Mouse (Mus musculus): ENCODE results near the gene Car1. TPM values are rescaled to one million over a fixed set of nuclear protein-coding genes. Genes with fewer than 3 reads are reported as not detected.
A peak's percentile ranks its signal among the peaks of the same experiment; 100 is the strongest.
"Not testable (repeated sequence)": the region's sequence is repeated elsewhere in the genome, so short reads cannot be mapped to it uniquely, and the experiment has no call there.

Gene Car1
- polyA plus RNA-seq, 1 experiment = 0.12 TPM

GRCm38 (mm10) chr3:14828896-14829295 is 20.7 kb upstream of the Car1 start:
- no peak overlapping the region for H3ac ChIP-seq (ENCODE audit: control insufficient read depth, insufficient read length)
- no peaks in the 10 kb centered on the region for H3K36me3 ChIP-seq (ENCODE audit: control insufficient read depth, insufficient read depth)
- TF ChIP-seq REST (IDR thresholded peaks at IDR 0.05; ENCODE audit: insufficient read depth, insufficient read length) (no peak), MAX (IDR thresholded peaks at IDR 0.05; ENCODE audit: low read depth) (no peak), MYOG (IDR thresholded peaks at IDR 0.05; ENCODE audit: control insufficient read depth in 1 of 3, insufficient read depth in 1 of 3, insufficient read length in 2 of 3, low read depth in 2 of 3) (no peak), MYOD1 (IDR thresholded peaks at IDR 0.05; ENCODE audit: control insufficient read depth in 1 of 3, insufficient read length in 2 of 3, low read depth in 2 of 3) (no peak), CEBPB (IDR thresholded peaks at IDR 0.05; ENCODE audit: insufficient read depth, poor library complexity, severe bottlenecking) (no peak), USF1 (IDR thresholded peaks at IDR 0.05; ENCODE audit: low read depth) (no peak), E2F4 (IDR thresholded peaks at IDR 0.05; ENCODE audit: insufficient read depth) (no peak), TCF12 (IDR thresholded peaks at IDR 0.05; ENCODE audit: insufficient read depth, poor library complexity, severe bottlenecking) (no peak), TCF3 (IDR thresholded peaks at IDR 0.05; ENCODE audit: insufficient read length, low read depth) (no peak)
- no peaks in the 10 kb centered on the region for H3K79me2 ChIP-seq (ENCODE audit: control insufficient read depth, insufficient read depth)
- H3K27me3 ChIP-seq (ENCODE audit: control insufficient read depth, insufficient read depth, insufficient read length) = no peaks in the 10 kb centered on the region
- H3K4me2 ChIP-seq (ENCODE audit: low read depth) = no peak overlapping the region
- H3K4me3 ChIP-seq = no peak overlapping the region

GRCm38 (mm10) chr3:14819844-14820504 is 11.8 kb upstream of the Car1 start:
- no peak overlapping the region for H3K4me3 ChIP-seq
- no peaks in the 10 kb centered on the region for H3K27me3 ChIP-seq (ENCODE audit: control insufficient read depth, insufficient read depth, insufficient read length)
- no peak overlapping the region for H3K4me2 ChIP-seq (ENCODE audit: low read depth)
- no peak for TF ChIP-seq USF1 (IDR thresholded peaks at IDR 0.05; ENCODE audit: low read depth)
- TF ChIP-seq SRF (IDR thresholded peaks at IDR 0.05; ENCODE audit: control insufficient read depth, insufficient read length, low read depth) = no peak
- TF ChIP-seq MYOG (IDR thresholded peaks at IDR 0.05; ENCODE audit: control insufficient read depth in 1 of 3, insufficient read depth in 1 of 3, insufficient read length in 2 of 3, low read depth in 2 of 3) = peak in 1 of 3 experiments; percentile 16
- TF ChIP-seq E2F4 (IDR thresholded peaks at IDR 0.05; ENCODE audit: insufficient read depth) = no peak
- TF ChIP-seq POLR2AphosphoS2 (IDR thresholded peaks at IDR 0.05; ENCODE audit: insufficient read length, low read depth) = no peak
- H3ac ChIP-seq (ENCODE audit: control insufficient read depth, insufficient read length) = no peak overlapping the region
- no peaks in the 10 kb centered on the region for H3K36me3 ChIP-seq (ENCODE audit: control insufficient read depth, insufficient read depth)
- no peaks in the 10 kb centered on the region for H3K79me2 ChIP-seq (ENCODE audit: control insufficient read depth, insufficient read depth)

GRCm38 (mm10) chr3:14815396-14815795 is 7.2 kb upstream of the Car1 start:
- H3K27me3 ChIP-seq (ENCODE audit: control insufficient read depth, insufficient read depth, insufficient read length) = not testable (repeated sequence)

GRCm38 (mm10) chr3:14806702-14807101 is 1.5 kb downstream of the Car1 start:
- Histone ChIP-seq H3K79me2 (ENCODE audit: control insufficient read depth, insufficient read depth) (no peaks in the 10 kb centered on the region), H3K36me3 (ENCODE audit: control insufficient read depth, insufficient read depth) (no peaks in the 10 kb centered on the region), H3ac (ENCODE audit: control insufficient read depth, insufficient read length) (no peak overlapping the region), H3K4me3 (no peak overlapping the region), H3K4me2 (ENCODE audit: low read depth) (no peak overlapping the region), H3K27me3 (ENCODE audit: control insufficient read depth, insufficient read depth, insufficient read length) (no peaks in the 10 kb centered on the region)
- no peak for TF ChIP-seq POLR2AphosphoS2 (IDR thresholded peaks at IDR 0.05; ENCODE audit: insufficient read length, low read depth)
- TF ChIP-seq TCF3 (IDR thresholded peaks at IDR 0.05; ENCODE audit: insufficient read length, low read depth) = no peak
- no peak for TF ChIP-seq REST (IDR thresholded peaks at IDR 0.05; ENCODE audit: insufficient read depth, insufficient read length)
- no peak for TF ChIP-seq MYOG (IDR thresholded peaks at IDR 0.05; ENCODE audit: control insufficient read depth in 1 of 3, insufficient read depth in 1 of 3, insufficient read length in 2 of 3, low read depth in 2 of 3)
- no peak for TF ChIP-seq SRF (IDR thresholded peaks at IDR 0.05; ENCODE audit: control insufficient read depth, insufficient read length, low read depth)
- no peak for TF ChIP-seq E2F4 (IDR thresholded peaks at IDR 0.05; ENCODE audit: insufficient read depth)
- no peak for TF ChIP-seq MYOD1 (IDR thresholded peaks at IDR 0.05; ENCODE audit: control insufficient read depth in 1 of 3, insufficient read length in 2 of 3, low read depth in 2 of 3)
- TF ChIP-seq TCF12 (IDR thresholded peaks at IDR 0.05; ENCODE audit: insufficient read depth, poor library complexity, severe bottlenecking) = no peak
- TF ChIP-seq MAX (IDR thresholded peaks at IDR 0.05; ENCODE audit: low read depth) = no peak

More at GRCm38 (mm10) chr3:14815396-14815795, 7.2 kb upstream of the Car1 start:
- H3ac ChIP-seq (ENCODE audit: control insufficient read depth, insufficient read length); H3K4me2 ChIP-seq (ENCODE audit: low read depth); H3K4me3 ChIP-seq; H3K79me2 ChIP-seq (ENCODE audit: control insufficient read depth, insufficient read depth); H3K36me3 ChIP-seq (ENCODE audit: control insufficient read depth, insufficient read depth): not testable (repeated sequence)

GRCm38 (mm10) chr3:14805962-14806361 is 2.2 kb downstream of the Car1 start:
- H3K36me3 ChIP-seq (ENCODE audit: control insufficient read depth, insufficient read depth) = no peaks in the 10 kb centered on the region
- no peak overlapping the region for H3ac ChIP-seq (ENCODE audit: control insufficient read depth, insufficient read length)
- no peak overlapping the region for H3K4me3 ChIP-seq

More at GRCm38 (mm10) chr3:14805962-14806361, 2.2 kb downstream of the Car1 start:
- TF ChIP-seq POLR2A (IDR thresholded peaks at IDR 0.05; ENCODE audit: insufficient read length, low read depth) (no peak), MYOD1 (IDR thresholded peaks at IDR 0.05; ENCODE audit: control insufficient read depth in 1 of 3, insufficient read length in 2 of 3, low read depth in 2 of 3) (no peak), TCF3 (IDR thresholded peaks at IDR 0.05; ENCODE audit: insufficient read length, low read depth) (no peak), SRF (IDR thresholded peaks at IDR 0.05; ENCODE audit: control insufficient read depth, insufficient read length, low read depth) (no peak), MYOG (IDR thresholded peaks at IDR 0.05; ENCODE audit: control insufficient read depth in 1 of 3, insufficient read depth in 1 of 3, insufficient read length in 2 of 3, low read depth in 2 of 3) (no peak), USF1 (IDR thresholded peaks at IDR 0.05; ENCODE audit: low read depth) (no peak), TCF12 (IDR thresholded peaks at IDR 0.05; ENCODE audit: insufficient read depth, poor library complexity, severe bottlenecking) (no peak), REST (IDR thresholded peaks at IDR 0.05; ENCODE audit: insufficient read depth, insufficient read length) (no peak), CEBPB (IDR thresholded peaks at IDR 0.05; ENCODE audit: insufficient read depth, poor library complexity, severe bottlenecking) (no peak)
- Histone ChIP-seq H3K4me2 (ENCODE audit: low read depth) (no peak overlapping the region), H3K27me3 (ENCODE audit: control insufficient read depth, insufficient read depth, insufficient read length) (no peaks in the 10 kb centered on the region), H3K79me2 (ENCODE audit: control insufficient read depth, insufficient read depth) (no peaks in the 10 kb centered on the region)
